9 mouse cellular contexts compared by ENCODE assay signal in genomic region chr5:86063501-86063900, GRCm38 (mm10). TPM values are rescaled to one million over a fixed set of nuclear protein-coding genes. Genes with fewer than 3 reads are reported as not detected.
DNase-seq lines count a peak whose midpoint lies in the region; ATAC-seq and TF ChIP-seq lines count a peak whose summit lies in the region.
"Had no signal": no experiment of that assay in that cellular context is flagged by ENCODE, and none has a peak within 500 bp of the region (broad histone marks: within the 10 kb centered on the region; RNA-seq: fewer than 3 reads in every experiment).

No protein-coding gene starts in this region.

- H3K9me3 ChIP-seq in lung, embryonic 14.5 days (ENCODE audit: low read depth, low read length) = no peaks in the 10 kb centered on the region
- no peaks in the 10 kb centered on the region for H3K9me3 ChIP-seq in forebrain, embryonic 11.5 days (ENCODE audit: control insufficient read depth, low read length)
- no peaks in the 10 kb centered on the region for H3K9me3 ChIP-seq in limb, embryonic 13.5 days
- H3K9me3 ChIP-seq in neural tube, embryonic 15.5 days (replicated peaks) = no peaks in the 10 kb centered on the region

- intact Hi-C loops in gastrocnemius, adult 2 months (cut with DNase I) = no loop called here

- peak overlapping the region; percentile 65 for H3K4me2 ChIP-seq in lung, embryonic 14.5 days
- H3K4me2 ChIP-seq in forebrain, embryonic 11.5 days (ENCODE audit: low read depth, low read length, severe bottlenecking) = peak overlapping the region; percentile 54; the same call in 1 of the 2 replicates
- peak overlapping the region; percentile 69 for H3K4me2 ChIP-seq in limb, embryonic 13.5 days (replicated peaks)
- peak overlapping the region; percentile 81 for H3K4me2 ChIP-seq in neural tube, embryonic 15.5 days

- TF ChIP-seq CTCF in lung, embryonic 14.5 days (IDR thresholded peaks at IDR 0.05; ENCODE audit: low read depth) = no peak
- TF ChIP-seq CTCF in gastrocnemius, adult 2 months (IDR thresholded peaks at IDR 0.05) = no peak

- no peak for DNase-seq in lung, embryonic 14.5 days
- no peak for DNase-seq in lung, postnatal 4 days
- no peak for DNase-seq in forebrain, embryonic 11.5 days (ENCODE audit: low spot score)
- no peak for DNase-seq in gastrocnemius, adult 2 months
- DNase-seq in cerebellum, postnatal 14 days = no peak
- DNase-seq: kidney, postnatal 4 days; lung, postnatal 10 days had no signal

- no peak overlapping the region for H3K27ac ChIP-seq in lung, embryonic 14.5 days (ENCODE audit: low read depth)
- H3K27ac ChIP-seq in forebrain, embryonic 11.5 days (ENCODE audit: low read depth, low read length) = no peak overlapping the region
- no peak overlapping the region for H3K27ac ChIP-seq in limb, embryonic 13.5 days
- no peak overlapping the region for H3K27ac ChIP-seq in neural tube, embryonic 15.5 days (replicated peaks)
- no peak overlapping the region for H3K27ac ChIP-seq in gastrocnemius, adult 2 months

- peaks cover 6% of the 10 kb centered on the region; the same call in 1 of the 2 replicates for H3K36me3 ChIP-seq in lung, embryonic 14.5 days (ENCODE audit: insufficient read depth)
- no peaks in the 10 kb centered on the region for H3K36me3 ChIP-seq in forebrain, embryonic 11.5 days (ENCODE audit: control insufficient read depth, insufficient read depth, low read length)
- H3K36me3 ChIP-seq in limb, embryonic 13.5 days = peaks cover 3% of the 10 kb centered on the region; the same call in 1 of the 2 replicates
- H3K36me3 ChIP-seq in neural tube, embryonic 15.5 days = no peaks in the 10 kb centered on the region

- H3K4me3 ChIP-seq in lung, embryonic 14.5 days (ENCODE audit: low read depth, low read length) = 0 out of 2 replicates have a peak overlapping the region, but pooled peaks have one; percentile 71
- 0 out of 2 replicates have a peak overlapping the region, but pooled peaks have one; percentile 8 for H3K4me3 ChIP-seq in forebrain, embryonic 11.5 days (ENCODE audit: low read depth, low read length)
- 0 out of 2 replicates have a peak overlapping the region, but pooled peaks have one; percentile 75 for H3K4me3 ChIP-seq in limb, embryonic 13.5 days
- no peak overlapping the region for H3K4me3 ChIP-seq in neural tube, embryonic 15.5 days (replicated peaks)
- no peak overlapping the region for H3K4me3 ChIP-seq in gastrocnemius, adult 2 months

- ATAC-seq in lung, embryonic 14.5 days (ENCODE audit: insufficient read depth) = no peak
- no peak for ATAC-seq in forebrain, embryonic 11.5 days (replicated peaks; ENCODE audit: low FRiP score)
- ATAC-seq in limb, embryonic 13.5 days (ENCODE audit: low FRiP score, low read depth) = no peak
- no peak for ATAC-seq in neural tube, embryonic 15.5 days (ENCODE audit: low FRiP score)

- WGBS in lung, embryonic 14.5 days = 90% methylated on average over 1 of the region's 1 CpGs
- 100% methylated on average over 1 of the region's 1 CpGs for WGBS in forebrain, embryonic 11.5 days
- WGBS in limb, embryonic 13.5 days = 100% methylated on average over 1 of the region's 1 CpGs
- whole genome bisulfite sequencing in neural tube, embryonic 15.5 days = 97% methylated on average over 1 of the region's 1 CpGs

- no peaks in the 10 kb centered on the region for H3K4me1 ChIP-seq in lung, embryonic 14.5 days (ENCODE audit: insufficient read depth)
- H3K4me1 ChIP-seq in forebrain, embryonic 11.5 days (replicated peaks; ENCODE audit: control insufficient read depth, insufficient read depth, low read length) = no peaks in the 10 kb centered on the region; the same call in 1 of the 2 replicates
- H3K4me1 ChIP-seq in limb, embryonic 13.5 days = peaks cover 22% of the 10 kb centered on the region
- H3K4me1 ChIP-seq in neural tube, embryonic 15.5 days = peaks cover 24% of the 10 kb centered on the region

- no peak overlapping the region for H3K9ac ChIP-seq in lung, embryonic 14.5 days
- no peak overlapping the region for H3K9ac ChIP-seq in forebrain, embryonic 11.5 days (ENCODE audit: low read length)
- no peak overlapping the region for H3K9ac ChIP-seq in limb, embryonic 13.5 days
- H3K9ac ChIP-seq in neural tube, embryonic 15.5 days (replicated peaks) = no peak overlapping the region

- no peaks in the 10 kb centered on the region for H3K27me3 ChIP-seq in lung, embryonic 14.5 days (ENCODE audit: insufficient read depth, low read length)
- no peaks in the 10 kb centered on the region for H3K27me3 ChIP-seq in forebrain, embryonic 11.5 days (ENCODE audit: control insufficient read depth, insufficient read depth, low read length)
- H3K27me3 ChIP-seq in limb, embryonic 13.5 days = no peaks in the 10 kb centered on the region
- no peaks in the 10 kb centered on the region for H3K27me3 ChIP-seq in neural tube, embryonic 15.5 days (replicated peaks)

RNA-seq across cellular contexts. Expression of gene Cenpc1, which starts 1.9 kb away (rescaled TPM):
- 38.0 and 38.3 TPM in 2 replicates for polyA plus RNA-seq in lung, embryonic 14.5 days (2014; fragmentation: Nextera tagmentation; extraction: Ambion mirVana)
- 45.5 and 48.7 TPM in 2 replicates for polyA plus RNA-seq in forebrain, embryonic 11.5 days (2014; fragmentation: Nextera tagmentation; extraction: Ambion mirVana)
- polyA plus RNA-seq in limb, embryonic 13.5 days (2015; fragmentation: Nextera tagmentation; extraction: Ambion mirVana) = 37.4 and 40.2 TPM in 2 replicates
- polyA plus RNA-seq in neural tube, embryonic 15.5 days (2015; fragmentation: Nextera tagmentation; extraction: Ambion mirVana) = 33.8 and 34.1 TPM in 2 replicates
- 1 to 10 TPM; 3.0 to 5.4 TPM for total RNA-seq in gastrocnemius, adult 2 months (2021)

RNA-seq across cellular contexts. Expression of gene Stap1, which starts 8.0 kb away (rescaled TPM):
- polyA plus RNA-seq in lung, embryonic 14.5 days (2014; fragmentation: Nextera tagmentation; extraction: Ambion mirVana) = 0.25 and 0.34 TPM in 2 replicates
- 0.20 TPM in 2 replicates for polyA plus RNA-seq in forebrain, embryonic 11.5 days (2014; fragmentation: Nextera tagmentation; extraction: Ambion mirVana)
- 0.29 and 0.49 TPM in 2 replicates for polyA plus RNA-seq in limb, embryonic 13.5 days (2015; fragmentation: Nextera tagmentation; extraction: Ambion mirVana)
- polyA plus RNA-seq in neural tube, embryonic 15.5 days (2015; fragmentation: Nextera tagmentation; extraction: Ambion mirVana) = 0.61 and 4.9 TPM in 2 replicates
- total RNA-seq in gastrocnemius, adult 2 months (2021) = under 1 TPM in 1 of 2 experiments, not detected in 1; 0.18 TPM

Comparison
In these comparisons a context has a peak if more than half of its experiments do, and no peak if none do; other contexts are left out.
1. H3K4me3 ChIP-seq: peak in lung, embryonic 14.5 days (single experiment), forebrain, embryonic 11.5 days (single experiment) and limb, embryonic 13.5 days (single experiment); none in neural tube, embryonic 15.5 days (single experiment) and gastrocnemius, adult 2 months (single experiment).
2. Peak in every context shown above with its lines, with median percentiles within 50 percentile points of each other: H3K4me2 ChIP-seq.